Mouse (Mus musculus) brain, embryonic 14.5 days (tissue): ENCODE measurements around the gene Pth2. TPM values are rescaled to one million over a fixed set of nuclear protein-coding genes. Genes with fewer than 3 reads are reported as not detected.

Experiments
- DNase-seq: peaks from one replicate; pipeline ENCODE4 v3.0.0-alpha.2; 2011; ENCODE audit warnings: low read depth
- CTCF ChIP-seq: fragments of 200-500 bp; IDR thresholded peaks from 2 replicates; pipeline ENCODE4 v1.5.1; 2012; ENCODE audit warnings: inconsistent platforms, mild to moderate bottlenecking, moderate library complexity, borderline replicate concordance; ENCODE audit not compliant: insufficient read depth, insufficient read length; ENCODE audit errors: extremely low read depth
- POLR2A ChIP-seq: fragments of 200-500 bp; IDR thresholded peaks from 2 replicates; pipeline ENCODE4 v1.6.1; 2012; ENCODE audit warnings: mild to moderate bottlenecking, inconsistent platforms, borderline replicate concordance; ENCODE audit not compliant: poor library complexity, insufficient read depth, insufficient read length, severe bottlenecking; ENCODE audit errors: extremely low read depth
- polyA plus RNA-seq: library from polyadenylated mRNA; depleted of rRNA; stranded (reverse); fragments of >200 nt; gene quantifications from 2 replicates; pipeline ENCODE4 v1.2.3, GENCODE M21; 2012

Pth2 gene
- polyA plus RNA-seq, 1 experiment: 0.30 TPM

DNA sequence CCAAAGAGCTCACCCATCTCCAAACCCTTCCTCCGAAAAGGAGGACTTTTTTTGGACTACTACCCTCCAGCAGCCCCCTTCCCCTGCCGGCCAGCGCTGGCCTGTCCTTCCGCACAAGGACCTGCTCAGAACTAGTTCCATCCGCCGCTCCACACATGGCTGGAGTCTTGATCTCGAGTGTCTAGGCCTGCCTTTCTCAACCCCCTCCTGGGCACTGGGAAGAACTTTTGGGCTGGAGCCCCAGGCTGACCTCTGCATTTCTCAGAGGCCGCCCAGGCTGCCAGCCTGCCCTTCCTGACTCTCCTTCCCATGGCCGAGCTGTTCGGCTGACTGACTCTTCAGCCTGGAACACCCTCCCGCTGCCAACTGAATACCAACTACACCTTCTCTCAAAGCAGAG, 1.8 kb downstream of the Pth2 start:
- no peak for TF ChIP-seq CTCF
- TF ChIP-seq POLR2A: no peak
- no peak for DNase-seq

DNA sequence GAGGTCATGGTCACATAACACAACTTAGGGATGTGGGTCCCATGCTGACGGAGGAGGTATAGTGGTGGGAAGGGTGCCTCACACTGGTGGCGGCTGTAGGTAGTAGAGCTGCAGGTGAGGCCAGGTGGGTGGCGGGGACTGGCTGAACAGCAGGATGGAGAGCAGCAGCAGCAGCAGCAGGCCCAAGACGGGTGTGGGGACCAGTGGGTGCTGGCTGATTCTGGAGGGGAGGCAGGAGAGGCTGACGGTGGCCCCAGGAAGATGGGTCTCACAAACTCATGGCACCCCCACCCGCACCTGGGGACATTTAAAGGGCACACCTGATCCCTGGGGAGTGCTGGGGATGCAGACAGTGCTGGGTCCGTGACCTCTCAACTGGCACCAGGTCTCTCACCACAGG, 2.9 kb downstream of the Pth2 start:
- DNase-seq: no peak

DNA sequence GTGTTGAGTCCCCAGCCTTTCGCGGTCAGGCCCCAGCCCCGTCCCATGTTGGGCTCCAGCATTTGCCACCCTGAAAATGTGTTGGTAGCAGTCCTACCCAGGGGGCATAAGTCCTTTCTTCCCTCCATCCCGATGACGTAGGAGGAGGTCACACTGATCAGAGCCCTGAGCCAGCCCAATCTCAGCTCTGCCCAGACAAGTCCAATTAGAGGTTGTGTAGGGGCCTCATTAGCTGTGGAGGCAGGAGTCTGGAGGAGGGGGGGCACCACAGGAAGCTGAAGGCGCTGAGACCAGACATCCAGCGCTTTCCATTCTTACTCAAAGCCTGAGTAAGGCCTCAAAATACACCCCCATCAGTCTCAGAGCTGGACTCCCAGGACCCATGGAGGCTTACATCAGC, 5.1 kb downstream of the Pth2 start:
- DNase-seq: no peak
- no peak for TF ChIP-seq POLR2A
- no peak for TF ChIP-seq CTCF

More for the DNA sequence above, 2.9 kb downstream of the Pth2 start:
- TF ChIP-seq POLR2A: no peak
- no peak for TF ChIP-seq CTCF

DNA sequence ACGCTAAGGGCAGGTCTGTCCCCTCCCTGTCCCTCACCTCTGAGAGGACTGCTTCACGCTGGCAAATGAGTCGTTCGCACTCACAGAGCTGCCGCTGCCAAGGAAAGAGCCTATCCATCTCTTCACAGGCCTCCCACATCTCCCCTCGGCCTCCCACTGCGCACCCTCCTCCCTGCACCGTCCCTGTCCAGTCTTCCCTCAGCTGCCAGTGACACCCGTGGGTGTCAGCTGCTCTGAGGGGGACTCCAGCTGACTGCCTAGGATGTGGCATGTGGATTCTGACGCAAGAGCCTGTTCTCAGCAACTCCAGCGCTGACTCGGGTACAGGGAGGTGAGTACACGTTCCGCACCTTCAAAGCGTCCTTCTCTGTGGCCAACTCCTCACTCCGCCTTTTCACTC, 8.8 kb downstream of the Pth2 start:
- no peak for DNase-seq
- TF ChIP-seq POLR2A: no peak
- no peak for TF ChIP-seq CTCF

DNA sequence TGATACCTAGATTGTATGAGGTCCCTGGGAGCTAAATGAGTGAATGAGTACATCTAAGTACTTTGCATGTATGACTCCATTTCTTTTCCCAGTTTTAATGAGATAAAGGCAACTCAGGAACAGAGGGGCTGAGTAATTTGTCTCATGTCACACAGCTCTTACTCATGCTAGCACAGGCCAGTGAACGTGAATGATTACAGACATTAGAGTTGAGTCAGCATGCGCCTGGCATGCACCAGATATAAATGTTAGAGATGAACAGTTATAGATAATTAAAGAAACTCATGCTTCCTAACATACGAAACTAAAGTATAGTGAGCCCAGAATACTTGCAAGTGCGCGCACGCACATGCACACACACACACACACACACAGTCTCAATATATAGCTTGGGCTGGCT, 9.4 kb downstream of the Pth2 start:
- no peak for DNase-seq
- TF ChIP-seq POLR2A (no peak), CTCF (no peak)

DNA sequence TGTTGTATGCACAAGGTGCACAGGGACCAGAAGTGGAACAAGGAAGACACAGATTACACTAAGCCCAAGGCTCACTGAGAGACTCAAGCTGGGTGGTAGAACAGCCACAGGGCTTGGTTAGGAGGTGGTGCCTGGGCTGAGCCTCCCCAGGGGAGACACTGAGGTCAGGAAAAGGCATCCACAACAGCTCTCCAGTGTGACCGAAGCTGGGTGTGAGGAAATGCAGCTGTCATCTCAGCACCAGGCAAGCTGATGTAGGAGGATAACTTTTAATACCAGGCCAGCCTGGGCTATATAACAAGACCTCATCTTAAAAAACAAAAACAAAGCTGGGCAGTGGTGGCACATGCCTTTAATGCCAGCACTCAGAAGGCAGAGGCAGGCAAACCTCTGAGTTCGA, 10.4 kb downstream of the Pth2 start:
- no peak for DNase-seq

DNA sequence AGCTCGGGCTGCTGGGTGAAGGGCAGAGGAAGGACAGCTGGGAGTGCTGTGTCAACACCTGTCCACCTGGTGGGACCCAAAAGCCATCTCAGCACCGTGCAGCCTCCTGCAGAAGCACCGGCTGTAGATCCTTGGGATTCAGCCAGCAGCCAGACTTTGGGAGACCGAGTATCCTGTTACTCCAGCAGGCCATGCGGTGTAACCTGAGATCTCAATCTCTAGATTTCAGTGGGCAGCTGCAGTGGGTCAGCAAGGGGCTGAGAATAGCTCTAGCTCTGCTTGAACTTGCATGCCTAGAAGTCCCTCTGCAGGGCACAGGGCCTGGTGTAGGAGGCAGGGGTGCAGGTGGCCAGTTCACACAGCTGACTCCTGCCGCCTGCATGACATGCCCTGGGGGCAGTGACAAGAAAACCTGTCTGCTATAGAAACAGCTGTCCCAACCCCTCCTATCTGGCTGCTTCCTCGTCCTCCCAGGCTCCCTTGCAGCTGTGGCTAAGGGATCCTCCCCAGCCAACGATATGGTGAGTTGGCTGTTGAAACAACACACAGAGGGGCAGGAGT, 11.1 kb downstream of the Pth2 start:
- DNase-seq: no peak
- no peak for TF ChIP-seq POLR2A
- no peak for TF ChIP-seq CTCF

More for the DNA sequence above, 10.4 kb downstream of the Pth2 start:
- TF ChIP-seq CTCF (no peak), POLR2A (no peak)

DNA sequence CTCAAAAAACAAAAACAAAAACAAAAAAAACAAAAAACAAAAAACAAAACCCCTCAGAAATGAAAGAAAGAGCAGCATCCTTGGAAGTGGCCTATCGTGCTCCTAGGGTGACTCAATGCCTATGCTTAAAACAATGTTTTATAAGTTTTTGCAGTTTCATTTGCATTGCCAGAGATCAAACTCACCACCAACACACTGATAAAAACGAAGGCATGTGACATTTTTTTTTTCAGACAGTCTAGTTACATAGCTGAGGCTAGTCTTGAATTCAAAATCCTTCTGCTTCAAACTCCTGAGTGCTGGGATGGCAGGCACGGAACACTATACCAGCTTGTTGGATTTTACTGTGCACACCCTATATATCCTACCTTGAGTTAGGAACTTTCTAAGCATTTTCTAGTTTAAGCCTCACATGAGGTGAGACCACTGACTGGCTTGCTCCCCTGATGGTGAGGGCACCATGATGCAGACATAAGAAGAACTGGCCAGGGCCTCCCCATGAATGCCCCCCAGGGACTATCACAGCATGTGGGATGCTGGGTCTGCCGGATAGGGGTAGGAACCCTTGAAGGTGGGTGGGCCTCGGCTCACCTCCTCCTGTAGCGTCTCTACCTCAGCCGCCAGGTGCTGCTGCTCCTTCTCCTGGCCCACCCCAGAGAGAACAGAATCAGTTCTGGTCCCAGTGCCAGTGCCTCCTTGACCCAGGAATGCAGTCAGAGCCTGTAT, 12.0 kb downstream of the Pth2 start:
- DNase-seq: no peak

DNA sequence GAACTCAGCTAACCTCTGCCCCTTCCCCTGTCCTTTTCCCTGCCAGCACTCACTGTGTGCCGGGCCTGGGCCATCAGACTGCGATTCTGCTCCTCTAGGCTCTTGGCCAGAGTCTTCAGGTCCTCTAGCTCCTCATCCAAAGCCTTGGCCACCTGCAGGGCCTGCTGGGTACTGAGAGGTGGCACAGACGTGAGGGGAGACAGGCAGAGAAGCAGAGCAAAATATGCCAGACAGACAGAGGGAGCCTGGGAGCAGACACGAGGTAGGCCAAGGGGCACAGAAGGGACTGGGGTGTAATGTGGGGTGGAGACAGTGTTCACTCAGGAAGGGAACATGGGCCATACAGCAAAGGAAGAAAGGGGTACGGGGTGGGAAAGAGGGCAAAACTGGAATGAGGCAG, 12.6 kb downstream of the Pth2 start:
- no peak for TF ChIP-seq CTCF
- DNase-seq: no peak

More for the DNA sequence above, 12.0 kb downstream of the Pth2 start:
- TF ChIP-seq CTCF: no peak
- TF ChIP-seq POLR2A: no peak

DNA sequence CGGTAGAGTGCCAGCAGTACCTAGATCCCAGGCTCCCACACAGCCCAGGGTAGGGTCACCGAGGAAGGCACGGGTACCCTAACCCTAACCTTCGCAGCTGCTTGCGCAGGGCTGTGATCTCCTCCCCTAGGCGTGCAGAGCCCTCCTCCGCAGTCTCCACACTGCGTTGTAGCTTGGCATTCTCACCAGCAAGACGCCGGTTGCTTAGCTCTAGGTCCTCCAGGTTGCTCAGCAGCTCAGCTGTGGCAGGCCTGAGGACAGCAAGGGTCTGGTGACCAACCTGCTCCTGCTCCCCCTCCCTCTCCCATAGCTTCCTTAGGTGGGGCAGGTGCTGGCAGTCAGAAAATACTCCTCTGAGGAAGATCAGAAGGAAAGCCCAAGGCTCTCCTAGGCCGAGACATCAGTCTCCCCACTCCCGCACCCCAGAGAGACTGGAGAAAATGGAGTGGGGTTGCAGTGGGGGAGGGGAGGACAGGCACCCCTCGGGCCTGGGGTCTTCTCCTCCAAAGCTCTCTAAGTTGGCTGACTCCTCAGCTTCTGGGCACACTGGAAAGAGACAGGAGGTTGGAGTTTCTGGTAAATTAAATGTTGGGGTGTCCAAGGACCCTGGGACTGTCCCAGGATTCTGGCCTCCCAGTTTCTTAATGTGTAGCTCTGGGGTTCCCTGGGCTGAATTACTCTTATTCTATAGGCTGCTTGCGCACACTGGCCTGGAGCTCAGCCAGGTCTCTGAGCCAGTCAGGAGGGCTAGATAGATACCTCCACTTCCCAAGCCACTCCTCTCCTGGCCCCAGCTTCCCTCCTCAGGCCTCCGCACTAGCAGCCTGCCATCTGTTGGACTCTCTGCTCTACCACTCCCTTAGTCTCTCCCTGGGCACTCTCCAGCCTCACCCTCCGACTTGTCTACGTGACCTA, 13.3 kb downstream of the Pth2 start:
- TF ChIP-seq CTCF (no peak), POLR2A (no peak)
- DNase-seq: no peak

DNA sequence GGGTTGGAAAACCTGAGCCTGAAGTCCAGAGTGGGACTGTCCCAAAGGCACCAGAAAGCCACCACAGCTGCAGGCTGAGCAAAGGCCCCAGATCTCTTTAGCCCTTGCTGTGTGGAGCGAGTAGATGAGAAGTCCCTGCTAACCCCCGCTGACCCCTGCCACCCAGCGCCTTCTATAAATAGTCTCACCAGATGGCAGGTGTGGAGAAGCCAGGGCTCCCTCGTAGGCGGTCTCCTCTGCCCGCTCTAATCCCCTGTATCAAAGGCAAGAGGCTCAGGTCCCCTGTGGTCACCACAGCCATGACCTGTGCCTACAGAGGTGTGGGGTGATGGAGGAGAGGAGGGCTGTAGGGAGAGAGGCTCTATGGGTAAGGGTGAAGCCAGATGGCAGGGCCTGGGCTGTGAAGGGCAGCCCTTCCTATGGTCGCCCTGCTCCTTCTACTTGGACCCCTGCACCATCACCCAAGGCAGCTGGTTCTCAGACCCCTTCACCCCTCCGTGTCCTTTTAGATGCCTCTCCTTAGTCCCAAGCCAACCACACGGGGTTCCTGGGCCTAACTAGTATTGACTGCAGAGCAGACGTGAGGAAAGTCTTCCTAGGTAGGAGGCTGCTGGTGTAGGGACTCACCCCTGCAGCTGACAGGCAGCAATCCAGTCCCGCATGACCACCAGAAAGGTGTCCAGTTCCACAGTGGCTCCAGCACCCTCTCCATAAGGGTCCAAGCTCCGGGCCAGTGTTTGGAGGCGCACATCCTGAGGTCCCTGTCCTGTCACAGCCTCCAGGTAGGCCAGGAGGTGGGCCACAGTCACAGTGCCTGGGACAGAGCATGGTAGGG, 14.8 kb downstream of the Pth2 start:
- DNase-seq: no peak
- no peak for TF ChIP-seq POLR2A
- no peak for TF ChIP-seq CTCF
